In the genomic region with DNA sequence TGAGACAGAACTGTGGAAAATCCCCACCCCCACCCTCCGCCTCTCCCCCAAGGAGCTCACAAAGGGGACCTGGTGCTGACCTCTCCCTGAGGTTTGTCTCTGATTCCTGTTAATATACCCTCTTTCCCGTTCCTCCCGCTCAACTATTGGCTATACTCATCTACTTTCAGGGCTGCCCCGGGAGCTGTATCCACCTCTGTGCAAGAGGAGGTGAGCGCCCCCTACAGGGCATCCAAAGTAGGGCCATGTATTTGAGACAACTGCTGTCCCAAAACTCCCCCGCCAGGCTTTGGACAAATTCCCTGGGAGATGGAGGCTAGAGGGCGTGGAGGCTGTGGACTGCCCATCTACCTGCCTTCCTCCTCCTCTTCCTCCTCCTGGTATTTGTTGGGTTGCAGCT, we compare ENCODE assay signal across 8 mouse cellular contexts. TPM values are rescaled to one million over a fixed set of nuclear protein-coding genes. Genes with fewer than 3 reads are reported as not detected.
DNase-seq lines count a peak whose midpoint lies in the region; ATAC-seq lines count a peak whose summit lies in the region.

No protein-coding gene starts in this region.

- H3K27ac ChIP-seq in forebrain, embryonic 14.5 days (ENCODE audit: low read depth, low read length): no peak overlapping the region
- no peak overlapping the region for H3K27ac ChIP-seq in intestine, embryonic 14.5 days (ENCODE audit: low read depth)
- no peak overlapping the region for H3K27ac ChIP-seq in liver, embryonic 16.5 days (ENCODE audit: low read length)

- no peak overlapping the region for H3K4me3 ChIP-seq in forebrain, embryonic 14.5 days (ENCODE audit: low read depth, low read length)
- H3K4me3 ChIP-seq in intestine, embryonic 14.5 days (ENCODE audit: low read depth, low read length): no peak overlapping the region
- H3K4me3 ChIP-seq in liver, embryonic 16.5 days (ENCODE audit: low read depth, low read length): no peak overlapping the region

- H3K36me3 ChIP-seq in forebrain, embryonic 14.5 days (ENCODE audit: control insufficient read depth, insufficient read depth, low read length): no peaks in the 10 kb centered on the region
- no peaks in the 10 kb centered on the region for H3K36me3 ChIP-seq in intestine, embryonic 14.5 days (ENCODE audit: control insufficient read depth, insufficient read depth, low read length)
- H3K36me3 ChIP-seq in liver, embryonic 16.5 days (ENCODE audit: control insufficient read depth, insufficient read depth): no peaks in the 10 kb centered on the region

- ATAC-seq in forebrain, embryonic 14.5 days: no peak
- ATAC-seq in intestine, embryonic 14.5 days (replicated peaks; ENCODE audit: low FRiP score, low TSS enrichment, low read depth): no peak; the same call in 1 of the 2 replicates
- ATAC-seq in liver, embryonic 16.5 days (ENCODE audit: low read depth): peak; percentile 18; the same call in 1 of the 2 replicates
- no peak for ATAC-seq in inflammation-experienced regulatory T-cells, adult 6 months

- no peaks in the 10 kb centered on the region for H3K9me3 ChIP-seq in forebrain, embryonic 14.5 days (replicated peaks; ENCODE audit: control insufficient read depth, low read length)
- no peaks in the 10 kb centered on the region for H3K9me3 ChIP-seq in intestine, embryonic 14.5 days (ENCODE audit: control insufficient read depth, low read length)
- no peaks in the 10 kb centered on the region for H3K9me3 ChIP-seq in liver, embryonic 16.5 days (replicated peaks; ENCODE audit: control insufficient read depth, low read length)

- H3K4me2 ChIP-seq in forebrain, embryonic 14.5 days (ENCODE audit: low read length): no peak overlapping the region
- no peak overlapping the region for H3K4me2 ChIP-seq in intestine, embryonic 14.5 days (ENCODE audit: low read length)
- no peak overlapping the region; the same call in 1 of the 2 replicates for H3K4me2 ChIP-seq in liver, embryonic 16.5 days (ENCODE audit: low read depth, low read length)

- peak; percentile 38 for DNase-seq in right cerebral cortex, adult 18-20 months
- DNase-seq in right cerebral cortex, postnatal 36 days (ENCODE audit: low spot score in 2 of 2): no peak
- peak; percentile 88 for DNase-seq in brain, adult 2 months (ENCODE audit: low read depth, low spot score)
- DNase-seq in forebrain, embryonic 14.5 days (ENCODE audit: low spot score): peak; percentile 68
- peak; percentile 83 for DNase-seq in intestine, embryonic 14.5 days (ENCODE audit: low spot score)
- peak; percentile 67 for DNase-seq in skeletal muscle tissue, adult 2 months (ENCODE audit: low read depth, low spot score)

- H3K27me3 ChIP-seq in forebrain, embryonic 14.5 days (replicated peaks; ENCODE audit: control insufficient read depth, insufficient read depth, low read length): no peaks in the 10 kb centered on the region; the same call in 1 of the 2 replicates
- H3K27me3 ChIP-seq in intestine, embryonic 14.5 days (replicated peaks; ENCODE audit: control insufficient read depth, insufficient read depth, low read length): peaks cover 10% of the 10 kb centered on the region
- peaks cover 14% of the 10 kb centered on the region for H3K27me3 ChIP-seq in liver, embryonic 16.5 days (ENCODE audit: control insufficient read depth, insufficient read depth, low read depth, low read length)

- no peaks in the 10 kb centered on the region for H3K4me1 ChIP-seq in forebrain, embryonic 14.5 days (ENCODE audit: control insufficient read depth, insufficient read depth, low read length)
- H3K4me1 ChIP-seq in intestine, embryonic 14.5 days (replicated peaks; ENCODE audit: control insufficient read depth, insufficient read depth, low read length): peaks cover 3% of the 10 kb centered on the region; the same call in 1 of the 2 replicates
- H3K4me1 ChIP-seq in liver, embryonic 16.5 days (ENCODE audit: control insufficient read depth, low read depth, low read length): peaks cover 24% of the 10 kb centered on the region

- H3K9ac ChIP-seq in forebrain, embryonic 14.5 days (ENCODE audit: low read length): no peak overlapping the region
- H3K9ac ChIP-seq in intestine, embryonic 14.5 days (ENCODE audit: low read length): no peak overlapping the region
- H3K9ac ChIP-seq in liver, embryonic 16.5 days (ENCODE audit: low read depth, low read length): no peak overlapping the region

- WGBS in forebrain, embryonic 14.5 days: 6% methylated on average over 7 of the region's 7 CpGs
- WGBS in intestine, embryonic 14.5 days: 9% methylated on average over 7 of the region's 7 CpGs
- 13% methylated on average over 7 of the region's 7 CpGs for WGBS in liver, embryonic 16.5 days (ENCODE audit: insufficient replicate concordance)

RNA-seq across cellular contexts. Expression of a gene that starts 38.2 kb away (rescaled TPM):
- polyA plus RNA-seq in forebrain, embryonic 14.5 days (2014; fragmentation: Nextera tagmentation; extraction: Ambion mirVana): 5.0 and 7.4 TPM in 2 replicates
- polyA plus RNA-seq in intestine, embryonic 14.5 days (2014; fragmentation: Nextera tagmentation; extraction: Ambion mirVana): 1.6 and 2.0 TPM in 2 replicates
- 0.44 and 0.48 TPM in 2 replicates for polyA plus RNA-seq in liver, embryonic 16.5 days (2015; fragmentation: Nextera tagmentation; extraction: Ambion mirVana)
- 1 to 10 TPM; 1.3 to 2.5 (median 2.2) TPM for polyA plus RNA-seq in inflammation-experienced regulatory T-cells, adult 6 months (2017; shearing (Covaris generic))

RNA-seq across cellular contexts. Expression of a gene that starts 40.7 kb away (rescaled TPM):
- 15.9 and 17.6 TPM in 2 replicates for polyA plus RNA-seq in forebrain, embryonic 14.5 days (2014; fragmentation: Nextera tagmentation; extraction: Ambion mirVana)
- 27.9 and 31.5 TPM in 2 replicates for polyA plus RNA-seq in intestine, embryonic 14.5 days (2014; fragmentation: Nextera tagmentation; extraction: Ambion mirVana)
- polyA plus RNA-seq in liver, embryonic 16.5 days (2015; fragmentation: Nextera tagmentation; extraction: Ambion mirVana): 9.1 and 10.6 TPM in 2 replicates
- polyA plus RNA-seq in inflammation-experienced regulatory T-cells, adult 6 months (2017; shearing (Covaris generic)): 10 to 100 TPM in 2 of 3 experiments, 1 to 10 TPM in 1; 4.0 to 15.3 (median 11.7) TPM

RNA-seq across cellular contexts. Expression of a gene that starts 53.1 kb away (rescaled TPM):
- 24.3 and 24.6 TPM in 2 replicates for polyA plus RNA-seq in forebrain, embryonic 14.5 days (2014; fragmentation: Nextera tagmentation; extraction: Ambion mirVana)
- polyA plus RNA-seq in intestine, embryonic 14.5 days (2014; fragmentation: Nextera tagmentation; extraction: Ambion mirVana): 29.9 and 32.2 TPM in 2 replicates
- polyA plus RNA-seq in liver, embryonic 16.5 days (2015; fragmentation: Nextera tagmentation; extraction: Ambion mirVana): 8.7 and 9.6 TPM in 2 replicates
- 10 to 100 TPM; 27.9 to 36.4 (median 32.7) TPM for polyA plus RNA-seq in inflammation-experienced regulatory T-cells, adult 6 months (2017; shearing (Covaris generic))

Comparison
In these comparisons a context has a peak if more than half of its experiments do, and no peak if none do; other contexts are left out.
1. DNase-seq: peak in right cerebral cortex, adult 18-20 months (single experiment), brain, adult 2 months (single experiment), forebrain, embryonic 14.5 days (single experiment), intestine, embryonic 14.5 days (single experiment) and skeletal muscle tissue, adult 2 months (single experiment); none in right cerebral cortex, postnatal 36 days (0 of 2).